Mouse (Mus musculus) forelimb bud, embryonic 11.5 days (tissue): ENCODE measurements around the gene Cnih4.
A peak's percentile ranks its signal among the peaks of the same experiment; 100 is the strongest.

Experiments used
- DNase-seq: peaks from one replicate; pipeline ENCODE4 v3.0.0-alpha.2; 2012; ENCODE audit warnings: low read depth, low spot score

Cnih4 gene

GRCm38 (mm10) chr1:181143950-181144836 is at the start of gene Cnih4, which contains the start of gene Nvl:
Gene Cnih4, plus strand, starts transcription at chr1:181144693.
Gene Nvl, minus strand, starts transcription at chr1:181144204.
- peak; percentile 95 for DNase-seq

GRCm38 (mm10) chr1:181117112-181117511 is 27.4 kb upstream of the Cnih4 start:
- no peak for DNase-seq

GRCm38 (mm10) chr1:181124145-181124544 is 20.3 kb upstream of the Cnih4 start:
- no peak for DNase-seq

- no peak for DNase-seq
Measured at GRCm38 (mm10) chr1:181125916-181126315, 18.6 kb upstream of the Cnih4 start.

GRCm38 (mm10) chr1:181126766-181127165 is 17.7 kb upstream of the Cnih4 start:
- DNase-seq: no peak

- DNase-seq: no peak
Measured at GRCm38 (mm10) chr1:181131915-181132314, 12.6 kb upstream of the Cnih4 start.

- DNase-seq: no peak
Measured at GRCm38 (mm10) chr1:181138730-181139129, 5.8 kb upstream of the Cnih4 start.

- DNase-seq: no peak
Measured at GRCm38 (mm10) chr1:181143609-181143949, 914 bp upstream of the Cnih4 start.

- no peak for DNase-seq
Measured at GRCm38 (mm10) chr1:181144966-181145365, 473 bp downstream of the Cnih4 start.

- no peak for DNase-seq
Measured at GRCm38 (mm10) chr1:181146187-181146586, 1.7 kb downstream of the Cnih4 start.

GRCm38 (mm10) chr1:181148540-181148939 is 4.0 kb downstream of the Cnih4 start:
- no peak for DNase-seq

- no peak for DNase-seq
Measured at GRCm38 (mm10) chr1:181149373-181150017, 5.0 kb downstream of the Cnih4 start.

GRCm38 (mm10) chr1:181150431-181150826 is 5.9 kb downstream of the Cnih4 start:
- DNase-seq: no peak

GRCm38 (mm10) chr1:181150827-181151534 is 6.5 kb downstream of the Cnih4 start:
- DNase-seq: peak; percentile 87

- no peak for DNase-seq
Measured at GRCm38 (mm10) chr1:181151541-181151940, 7.0 kb downstream of the Cnih4 start.

GRCm38 (mm10) chr1:181167816-181168215 is 23.3 kb downstream of the Cnih4 start:
- no peak for DNase-seq

- no peak for DNase-seq
Measured at GRCm38 (mm10) chr1:181168377-181168776, 23.9 kb downstream of the Cnih4 start.

GRCm38 (mm10) chr1:181170210-181170609 is 25.7 kb downstream of the Cnih4 start:
- no peak for DNase-seq

- no peak for DNase-seq
Measured at GRCm38 (mm10) chr1:181188925-181189324, 44.4 kb downstream of the Cnih4 start.

GRCm38 (mm10) chr1:181199446-181199845 is 55.0 kb downstream of the Cnih4 start:
- no peak for DNase-seq

GRCm38 (mm10) chr1:181210147-181210546 is 65.7 kb downstream of the Cnih4 start:
- DNase-seq: no peak
